Mouse (Mus musculus) neutrophil, adult 5-6 weeks (primary cell): ENCODE measurements around the gene Ndufb3. TPM values are rescaled to one million over a fixed set of nuclear protein-coding genes. Genes with fewer than 3 reads are reported as not detected.
"Not testable (repeated sequence)": the region's sequence is repeated elsewhere in the genome, so short reads cannot be mapped to it uniquely, and the experiment has no call there.

Experiments
- ATAC-seq: fragments of 151-379, 151-347 bp; 2 replicates; pipeline ENCODE4 v1.8.0; 2017; ENCODE audit warnings: mild to moderate bottlenecking, moderate TSS enrichment; ENCODE audit not compliant: insufficient number of reproducible peaks, poor library complexity, low FRiP score, severe bottlenecking; ENCODE audit errors: extremely low read depth
- total RNA-seq: library from RNA; stranded (forward); fragments of 200-1000 nt; gene quantifications from 2 replicates; pipeline ENCODE4 v1.2.3, GENCODE M21; 2017

Gene Ndufb3
- total RNA-seq, 1 experiment from 2014 or later, result 16.8 TPM

DNA sequence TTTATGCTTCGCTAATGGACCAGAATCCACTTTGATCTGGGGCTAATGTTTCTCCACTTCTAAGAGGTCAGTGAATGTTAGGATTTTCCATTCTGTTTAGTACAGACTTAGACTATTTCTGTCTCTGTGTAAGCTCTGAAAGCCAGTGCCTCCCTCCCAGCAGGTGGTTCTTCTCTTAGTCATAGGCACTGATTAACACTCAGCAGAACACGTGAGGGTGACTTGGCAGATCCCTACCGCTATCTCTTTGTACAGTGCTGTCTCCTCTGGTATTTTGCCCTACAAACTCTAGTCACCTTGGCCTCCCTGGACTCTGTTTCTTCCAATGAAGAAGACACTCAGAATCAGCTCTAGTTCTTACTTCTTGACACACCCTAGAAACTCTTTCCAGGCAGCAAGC lies 28.2 kb downstream of the Ndufb3 start:
- ATAC-seq, result no peak

DNA sequence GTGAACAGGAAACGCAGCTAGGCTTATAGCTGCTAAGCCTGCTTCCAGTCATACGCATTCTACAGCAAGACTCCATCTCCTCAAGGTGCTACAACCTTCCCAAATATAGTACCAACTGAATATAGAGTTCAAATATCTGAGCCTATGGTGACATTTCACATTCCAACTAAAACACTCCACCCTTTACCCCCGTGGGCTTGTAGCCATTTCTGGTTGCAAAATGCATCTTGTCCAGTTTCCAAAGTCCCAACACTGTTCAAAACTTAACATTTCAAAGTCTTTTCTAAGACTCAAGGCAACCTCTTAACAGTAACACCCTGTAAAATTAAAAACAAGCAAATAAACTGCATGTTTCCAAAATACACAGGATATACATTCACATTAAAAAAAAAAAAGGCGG lies 29.0 kb downstream of the Ndufb3 start:
- no peak for ATAC-seq

DNA sequence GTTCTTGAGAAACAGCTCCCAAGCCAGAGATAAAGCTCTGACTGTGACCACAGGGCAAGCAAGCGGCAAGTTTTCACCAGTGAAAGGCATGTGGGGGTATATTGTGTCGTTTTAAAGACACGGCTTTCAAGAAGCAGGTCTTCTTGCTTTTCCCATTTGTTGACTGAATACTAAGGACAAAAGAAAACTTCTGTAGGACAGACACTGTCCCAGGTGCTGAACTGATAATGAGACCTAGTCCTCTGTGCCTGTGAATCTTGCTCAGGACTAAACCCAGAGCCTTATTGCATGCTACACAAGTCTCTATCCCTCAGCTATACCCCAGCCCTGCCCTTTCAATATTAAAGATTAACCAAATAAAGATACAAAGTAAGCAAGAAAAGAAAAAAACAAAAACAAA lies 30.0 kb downstream of the Ndufb3 start:
- no peak for ATAC-seq

DNA sequence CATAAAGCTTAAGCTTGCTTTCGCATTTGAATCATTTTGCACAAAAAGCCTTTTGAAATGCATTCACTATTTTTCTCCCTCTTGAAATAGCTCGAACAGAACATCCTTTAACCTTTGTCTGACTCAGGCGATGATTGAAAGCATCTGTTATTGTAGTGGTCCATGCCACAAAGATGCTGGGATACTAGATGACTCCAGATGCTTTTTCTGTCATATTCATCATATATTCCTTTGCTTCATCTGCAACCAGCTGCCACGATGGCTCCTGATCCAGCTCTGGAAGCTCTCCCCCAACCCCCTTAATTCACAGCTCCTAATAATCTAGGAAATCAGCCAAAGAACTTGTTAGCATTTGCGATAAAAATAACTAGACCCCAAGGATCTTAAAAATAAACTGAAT lies 30.9 kb downstream of the Ndufb3 start:
- no peak for ATAC-seq

DNA sequence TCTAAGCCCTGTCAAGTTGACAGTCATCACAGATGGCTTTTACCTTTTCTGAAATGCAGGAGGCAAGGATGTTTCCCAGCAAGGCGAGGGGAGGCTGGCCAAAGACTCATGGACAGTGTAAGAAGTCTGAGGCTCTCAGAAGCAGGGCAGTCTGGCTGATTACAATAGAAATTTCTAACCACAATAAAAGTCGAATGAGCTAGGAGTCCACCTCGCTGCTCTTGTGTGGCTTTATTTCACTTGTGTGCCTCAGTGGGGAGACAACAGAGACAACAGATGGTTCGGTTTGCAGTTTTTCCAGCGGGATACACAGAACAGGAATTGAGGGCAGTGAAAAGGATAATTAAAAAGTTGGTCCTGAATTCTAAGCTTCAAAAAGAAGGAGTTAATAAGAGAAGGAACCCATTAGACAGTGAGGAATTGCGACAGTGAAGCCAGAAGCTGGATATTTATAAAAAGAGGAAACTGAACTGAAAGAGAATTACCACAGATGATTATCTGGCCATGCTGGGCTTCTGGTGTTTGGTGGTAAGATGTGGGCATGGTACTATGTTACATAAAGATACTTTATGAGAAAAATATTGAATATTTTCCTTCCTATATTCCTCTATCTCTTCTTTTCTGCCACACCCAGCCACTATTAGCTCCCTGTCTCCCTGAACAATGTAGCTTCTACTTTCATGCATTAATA lies 31.9 kb downstream of the Ndufb3 start:
- no peak for ATAC-seq

DNA sequence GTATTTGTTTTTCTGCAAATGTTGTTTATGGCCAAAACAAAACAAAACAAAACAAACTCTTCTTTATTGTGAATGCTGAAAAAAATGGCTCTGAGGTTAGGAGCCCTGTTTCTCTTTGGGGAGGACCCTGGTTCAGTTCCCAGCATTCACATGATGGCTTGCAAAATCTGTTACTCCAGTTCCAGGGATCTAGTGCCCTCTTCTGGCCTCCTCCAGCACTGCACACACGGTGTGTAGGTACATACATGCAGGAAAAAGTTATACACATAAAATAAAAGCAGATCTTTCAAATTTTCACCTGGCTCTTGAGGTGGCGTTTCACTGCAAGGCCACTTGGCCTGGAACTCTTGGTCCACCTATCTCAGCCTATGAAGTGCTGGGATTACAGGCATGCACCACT lies 32.6 kb downstream of the Ndufb3 start:
- no peak for ATAC-seq

DNA sequence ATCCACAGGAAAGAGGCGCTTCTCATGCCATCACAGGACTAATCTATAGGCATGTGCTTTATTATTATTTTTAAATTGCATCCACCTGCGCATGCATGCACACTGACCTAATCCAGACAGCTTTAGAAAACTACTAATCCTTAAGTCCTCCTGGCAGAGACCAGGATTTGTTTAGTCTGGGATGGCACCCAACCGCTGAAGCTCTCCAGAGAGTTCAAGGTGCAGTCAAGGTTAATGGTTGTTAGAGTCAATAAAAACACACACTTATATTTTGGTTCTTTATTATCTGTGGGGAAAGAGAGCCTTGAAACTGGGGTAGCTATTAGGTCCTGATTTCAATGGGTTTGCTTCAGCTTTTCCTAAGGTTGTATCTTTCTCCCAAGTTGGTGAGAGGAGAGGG lies 35.1 kb downstream of the Ndufb3 start:
- no peak for ATAC-seq

DNA sequence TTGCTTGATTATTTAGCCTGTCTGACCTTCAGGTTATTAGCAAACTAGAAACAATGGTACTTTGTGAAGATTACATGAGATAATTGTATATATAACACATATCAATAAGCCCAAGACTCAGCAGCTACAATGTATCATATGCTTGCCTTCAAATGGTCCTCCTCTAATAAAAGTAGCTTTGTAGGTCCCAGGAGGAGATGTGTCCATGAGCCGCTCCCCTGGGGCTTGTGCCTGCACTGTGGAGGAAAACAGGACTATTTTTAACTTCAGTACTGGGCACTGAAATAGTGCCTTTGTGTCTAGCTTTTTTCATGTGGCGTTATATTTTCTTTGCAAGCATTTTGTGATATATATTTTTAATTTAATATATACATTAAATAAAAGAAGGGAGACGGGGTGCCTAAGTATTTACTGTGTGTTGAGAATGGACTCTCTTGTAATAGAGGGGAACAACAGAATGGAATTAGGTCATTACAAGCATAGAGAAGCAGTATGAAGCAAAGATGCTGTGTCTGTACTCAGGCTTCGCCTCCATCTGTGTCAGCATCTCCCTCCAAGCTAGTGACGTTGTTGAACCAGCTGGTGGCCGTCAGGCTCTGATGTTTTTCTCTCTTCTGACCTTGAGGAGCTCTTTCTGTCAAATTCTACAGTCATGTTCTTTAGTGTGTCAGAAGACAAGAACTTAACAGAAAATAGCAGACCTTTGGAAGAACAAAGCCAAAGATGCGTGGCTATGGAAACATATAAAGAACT lies 36.0 kb downstream of the Ndufb3 start:
- ATAC-seq, result no peak

DNA sequence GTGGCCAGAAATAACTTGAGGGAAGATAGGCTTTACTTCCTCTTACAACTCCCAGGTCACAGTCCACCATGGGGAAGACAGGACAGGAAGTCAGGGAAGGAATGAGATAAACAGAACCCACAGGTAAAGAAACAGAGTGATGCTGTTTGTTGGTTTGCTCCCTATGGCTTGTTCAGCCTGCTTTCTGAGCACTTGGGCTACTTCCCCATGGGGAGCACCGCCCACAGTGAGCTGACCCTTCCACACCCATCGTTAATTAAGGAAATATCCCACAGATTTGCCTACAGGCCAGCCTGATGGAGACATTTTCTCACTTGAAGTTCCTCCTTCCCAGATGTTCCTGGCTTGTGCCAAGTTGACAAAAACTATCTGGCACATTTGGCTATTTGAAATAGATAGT lies 42.7 kb downstream of the Ndufb3 start:
- not testable (repeated sequence) for ATAC-seq

Other genes with a start within 250 kb of the Ndufb3 start
- 102 and 104 TPM in 2 replicates for gene Bzw1, start 193.5 kb upstream of the Ndufb3 start, total RNA-seq
- 1,441 and 1,572 TPM in 2 replicates for gene Clk1, start 162.3 kb upstream of the Ndufb3 start, total RNA-seq
- 9.5 and 14.1 TPM in 2 replicates for gene Nif3l1, start 141.2 kb upstream of the Ndufb3 start, total RNA-seq
- 41.0 and 41.4 TPM in 2 replicates for gene Ppil3, start 140.9 kb upstream of the Ndufb3 start, total RNA-seq
- 23.6 and 25.3 TPM in 2 replicates for gene Orc2, start 81.3 kb upstream of the Ndufb3 start, total RNA-seq
- 12.9 and 22.0 TPM in 2 replicates for gene Fam126b, start 61 bp upstream of the Ndufb3 start, total RNA-seq
- 0.35 TPM in 1 of 2 replicates, not detected in the other for gene Als2cr12, start 109.6 kb downstream of the Ndufb3 start, total RNA-seq
- 175 and 180 TPM in 2 replicates for gene Cflar, start 125.1 kb downstream of the Ndufb3 start, total RNA-seq
- 90.5 and 99.0 TPM in 2 replicates for gene Casp8, start 209.0 kb downstream of the Ndufb3 start, total RNA-seq